Mouse (Mus musculus): ENCODE results near the gene Nmu.

DNA sequence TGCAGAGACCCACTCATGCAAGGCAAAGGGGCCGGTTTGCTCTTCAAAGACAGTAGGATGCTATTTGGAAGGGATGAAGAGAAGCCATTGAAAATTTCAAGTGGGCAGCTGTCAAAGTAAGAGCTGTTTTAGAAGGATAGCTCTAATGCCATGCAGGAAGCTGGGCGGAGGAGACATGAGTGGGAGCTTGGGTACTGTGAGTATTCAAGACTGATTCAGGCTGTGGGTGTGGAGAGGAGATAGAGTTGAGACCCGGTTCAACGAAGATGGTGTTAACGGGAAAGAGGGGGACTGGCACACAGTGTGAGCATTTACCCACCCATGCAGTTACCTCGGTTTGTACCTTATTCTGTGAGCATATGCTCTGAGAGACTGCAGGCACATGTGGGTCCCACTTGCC is 20.1 kb upstream of the Nmu start:
- TF ChIP-seq CTCF (IDR thresholded peaks at IDR 0.05; ENCODE audit: borderline replicate concordance, extremely low read depth, insufficient read depth, insufficient read length) (no peak), POLR2A (IDR thresholded peaks at IDR 0.05; ENCODE audit: borderline replicate concordance, extremely low read depth, insufficient read depth, insufficient read length, poor library complexity, severe bottlenecking) (no peak)

Measured in brain, embryonic 14.5 days (tissue).